Mouse (Mus musculus): ENCODE results near the gene Rin1. TPM values are rescaled to one million over a fixed set of nuclear protein-coding genes. Genes with fewer than 3 reads are reported as not detected.
A peak's percentile ranks its signal among the peaks of the same experiment; 100 is the strongest.

Rin1 gene
- polyA plus RNA-seq, 1 experiment from 2014 or later, result 4.2 TPM

DNA sequence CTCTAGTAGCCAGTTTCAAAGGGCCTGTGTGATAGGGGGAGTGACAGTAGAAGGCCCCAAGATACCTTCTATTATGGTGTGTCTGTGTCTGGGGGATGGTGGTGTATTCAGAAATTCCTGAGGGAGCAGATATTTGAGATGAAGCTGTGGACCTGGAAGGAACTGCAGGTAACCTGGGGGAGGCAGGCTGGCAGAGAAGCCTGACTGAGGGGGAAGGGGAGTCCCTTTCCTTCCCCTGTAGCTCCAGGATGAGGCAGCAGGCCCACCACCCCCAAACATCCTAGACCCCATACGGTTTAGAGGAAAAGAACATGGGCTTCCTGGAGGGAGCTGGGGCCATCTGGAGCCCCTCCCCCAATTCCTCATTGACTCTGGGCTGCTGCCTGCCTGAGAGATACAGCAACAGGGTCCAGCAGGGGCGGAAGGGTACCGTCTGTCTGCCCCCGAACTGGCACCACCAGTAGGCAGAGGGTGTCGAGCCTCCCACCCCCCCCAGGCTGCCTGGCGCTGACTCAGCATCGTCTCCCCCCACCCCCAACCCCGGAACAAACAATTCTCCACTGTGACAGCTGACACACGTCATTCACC is 45.7 kb downstream of the Rin1 start:
- no peaks in the 10 kb centered on the region for H3K9me3 ChIP-seq (ENCODE audit: control insufficient read depth, low read length)
- ATAC-seq (ENCODE audit: low read depth), result no peak
- H3K4me2 ChIP-seq (ENCODE audit: low read depth, low read length), result no peak overlapping the region
- no peak overlapping the region for H3K4me3 ChIP-seq (ENCODE audit: low read length)
- H3K4me1 ChIP-seq (replicated peaks; ENCODE audit: control insufficient read depth, insufficient read depth, low read length), result peaks cover 12% of the 10 kb centered on the region
- no peak overlapping the region for H3K27ac ChIP-seq (ENCODE audit: low read length)
- no peak overlapping the region for H3K9ac ChIP-seq (ENCODE audit: low read length)
- peaks cover 3% of the 10 kb centered on the region; the same call in 1 of the 2 replicates for H3K27me3 ChIP-seq (ENCODE audit: control insufficient read depth, insufficient read depth, low read depth, low read length)
- peaks cover 24% of the 10 kb centered on the region for H3K36me3 ChIP-seq (ENCODE audit: control insufficient read depth, insufficient read depth, low read length)
- WGBS, result 7% methylated on average over 9 of the region's 9 CpGs

DNA sequence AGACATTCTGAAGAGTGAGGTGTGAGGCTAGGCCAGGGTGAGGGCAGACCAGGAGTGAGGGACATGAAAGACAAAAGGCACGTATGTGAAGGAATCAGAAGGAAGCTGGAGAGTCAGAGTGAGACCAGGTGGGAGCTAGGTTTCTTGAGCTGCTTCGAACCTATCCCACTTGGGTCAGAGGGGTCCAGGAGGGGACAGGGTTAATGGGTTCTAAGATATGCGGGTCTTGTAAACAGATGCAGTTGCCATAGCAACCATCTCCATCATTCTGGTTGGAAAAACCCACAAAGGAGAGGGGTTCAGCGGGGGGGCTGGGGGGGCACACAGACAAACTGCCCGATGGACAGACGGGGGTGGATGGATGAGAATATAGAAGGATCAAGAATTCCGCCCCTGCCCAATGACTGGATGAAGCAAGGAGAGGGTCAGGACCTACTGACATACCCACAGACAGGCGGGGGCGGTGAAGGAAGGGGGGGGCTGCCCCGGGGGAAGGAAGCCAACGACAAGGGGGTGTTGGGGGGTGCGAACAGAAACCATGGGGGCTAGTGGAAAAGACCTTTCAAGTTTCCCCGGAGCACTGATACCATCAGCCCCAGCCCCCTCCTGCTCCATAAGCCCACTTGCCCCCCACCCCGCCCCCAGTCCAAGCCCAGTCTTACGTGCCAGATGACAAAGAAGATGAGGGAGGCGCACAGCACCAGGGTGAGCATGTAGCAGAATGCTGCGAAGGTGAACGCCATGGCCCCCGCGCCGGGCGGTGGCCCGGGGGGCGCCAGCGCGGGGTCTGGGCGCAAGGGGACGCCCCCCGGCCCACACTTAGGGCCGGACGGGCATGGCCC is 47.5 kb downstream of the Rin1 start:
- ATAC-seq (ENCODE audit: low read depth), result no peak; the same call in 1 of the 2 replicates
- peaks cover 19% of the 10 kb centered on the region for H3K36me3 ChIP-seq (ENCODE audit: control insufficient read depth, insufficient read depth, low read length)
- peak overlapping the region; percentile 57 for H3K4me3 ChIP-seq (ENCODE audit: low read length)
- peaks cover 12% of the 10 kb centered on the region for H3K4me1 ChIP-seq (replicated peaks; ENCODE audit: control insufficient read depth, insufficient read depth, low read length)
- H3K27ac ChIP-seq (ENCODE audit: low read length), result no peak overlapping the region
- H3K27me3 ChIP-seq (ENCODE audit: control insufficient read depth, insufficient read depth, low read depth, low read length), result peaks cover 3% of the 10 kb centered on the region; the same call in 1 of the 2 replicates
- peak overlapping the region; percentile 99 for H3K4me2 ChIP-seq (ENCODE audit: low read depth, low read length)
- H3K9ac ChIP-seq (ENCODE audit: low read length), result peak overlapping the region; percentile 72
- 4% methylated on average over 27 of the region's 31 CpGs for WGBS
- no peaks in the 10 kb centered on the region for H3K9me3 ChIP-seq (ENCODE audit: control insufficient read depth, low read length)

DNA sequence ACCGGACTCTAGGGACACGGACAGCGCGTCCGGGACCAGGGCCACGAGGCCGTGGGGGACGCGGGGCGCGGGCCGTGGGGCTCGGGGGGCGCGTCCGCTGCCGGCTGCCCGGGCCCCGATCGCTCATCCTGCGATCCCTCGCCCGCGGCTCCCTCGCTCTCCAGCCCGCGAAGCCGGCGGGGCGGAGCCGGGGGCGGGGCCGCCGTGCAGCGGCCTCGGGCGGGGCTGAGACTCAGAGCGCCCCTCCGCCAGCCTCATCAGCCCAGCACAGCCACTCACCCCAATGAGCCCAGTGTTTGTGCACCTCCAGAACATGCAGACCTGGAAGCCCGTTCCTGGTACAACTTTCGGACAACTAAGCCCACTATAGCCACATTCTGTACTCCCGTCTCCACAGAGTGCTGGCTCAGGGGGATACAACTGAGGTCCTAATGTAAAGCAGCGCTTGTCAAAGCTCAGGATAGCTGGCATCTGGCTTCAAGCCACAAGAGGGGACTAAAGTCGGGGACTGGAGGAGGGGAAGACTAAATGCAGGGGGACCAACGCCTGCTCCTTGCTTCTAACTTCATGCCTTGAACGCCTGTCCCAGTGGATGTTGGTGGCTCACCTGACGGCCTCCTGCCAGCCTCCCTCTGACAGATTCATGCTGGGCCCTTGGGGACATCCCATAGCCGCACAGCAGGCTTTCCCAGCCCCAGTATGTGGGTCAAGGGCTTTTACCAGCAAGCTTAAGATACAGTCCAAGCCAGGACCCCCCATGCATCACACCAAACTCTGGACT is 48.3 kb downstream of the Rin1 start, which contains the start of gene Cnih2:
Gene Cnih2 (minus strand): TSS at position 159 of the 781 bp plus-strand sequence.
- peak; percentile 79 for ATAC-seq (ENCODE audit: low read depth)
- WGBS, result 4% methylated on average over 32 of the region's 48 CpGs
- Histone ChIP-seq H3K27ac (ENCODE audit: low read length) (no peak within 1 kb of the TSS), H3K4me3 (ENCODE audit: low read length) (peak within 1 kb of the TSS; percentile 57), H3K36me3 (ENCODE audit: control insufficient read depth, insufficient read depth, low read length) (peaks cover 21% of the 10 kb centered on the region), H3K9me3 (ENCODE audit: control insufficient read depth, low read length) (no peaks in the 10 kb centered on the region), H3K9ac (ENCODE audit: low read length) (peak within 1 kb of the TSS; percentile 72), H3K4me1 (replicated peaks; ENCODE audit: control insufficient read depth, insufficient read depth, low read length) (peaks cover 12% of the 10 kb centered on the region), H3K27me3 (ENCODE audit: control insufficient read depth, insufficient read depth, low read depth, low read length) (peaks cover 3% of the 10 kb centered on the region; the same call in 1 of the 2 replicates), H3K4me2 (ENCODE audit: low read depth, low read length) (peak within 1 kb of the TSS; percentile 99)

DNA sequence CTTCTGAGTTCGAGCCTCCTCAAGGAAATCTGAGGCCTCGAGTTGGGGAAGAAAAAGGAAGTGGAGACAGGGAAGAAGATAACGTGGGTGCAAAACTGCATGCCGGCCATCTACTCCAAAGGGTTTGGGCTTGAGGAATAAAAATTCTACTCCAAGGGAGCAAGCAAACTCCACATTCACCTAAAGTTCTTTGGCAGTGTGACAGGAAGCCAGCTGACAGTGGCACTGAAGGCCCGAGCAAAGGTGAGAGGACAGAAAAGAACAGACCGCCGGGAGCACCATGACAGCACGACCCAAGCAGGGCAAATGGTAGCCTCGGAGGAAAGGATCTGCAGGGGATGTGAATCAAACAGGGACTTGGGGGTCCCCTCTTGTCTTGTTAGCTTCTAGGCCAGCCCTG is 55.8 kb downstream of the Rin1 start:
- 3% methylated on average over 9 of the region's 9 CpGs for WGBS
- Histone ChIP-seq H3K27ac (ENCODE audit: low read length) (peak overlapping the region; percentile 94), H3K9me3 (ENCODE audit: control insufficient read depth, low read length) (no peaks in the 10 kb centered on the region), H3K9ac (ENCODE audit: low read length) (peak overlapping the region; percentile 91), H3K4me3 (ENCODE audit: low read length) (peak overlapping the region; percentile 86), H3K4me1 (replicated peaks; ENCODE audit: control insufficient read depth, insufficient read depth, low read length) (peaks cover 13% of the 10 kb centered on the region), H3K36me3 (ENCODE audit: control insufficient read depth, insufficient read depth, low read length) (peaks cover 25% of the 10 kb centered on the region), H3K27me3 (ENCODE audit: control insufficient read depth, insufficient read depth, low read depth, low read length) (no peaks in the 10 kb centered on the region), H3K4me2 (ENCODE audit: low read depth, low read length) (peak overlapping the region; percentile 79)
- ATAC-seq (ENCODE audit: low read depth), result no peak; the same call in 1 of the 2 replicates

Other genes with a start within 250 kb of the Rin1 start
- gene Gm21992, start 238.9 kb upstream of the Rin1 start, polyA plus RNA-seq (2015; fragmentation: Nextera tagmentation; extraction: Ambion mirVana), result 25.7 and 30.9 TPM in 2 replicates
- gene Rbm14, start 238.8 kb upstream of the Rin1 start, polyA plus RNA-seq (2015; fragmentation: Nextera tagmentation; extraction: Ambion mirVana), result 82.4 and 88.6 TPM in 2 replicates
- 53.7 and 60.1 TPM in 2 replicates for gene Ccs, start 211.1 kb upstream of the Rin1 start, polyA plus RNA-seq (2015; fragmentation: Nextera tagmentation; extraction: Ambion mirVana)
- 0.65 and 0.72 TPM in 2 replicates for gene Ccdc87, start 211.1 kb upstream of the Rin1 start, polyA plus RNA-seq (2015; fragmentation: Nextera tagmentation; extraction: Ambion mirVana)
- 23.5 and 26.6 TPM in 2 replicates for gene Ctsf, start 195.4 kb upstream of the Rin1 start, polyA plus RNA-seq (2015; fragmentation: Nextera tagmentation; extraction: Ambion mirVana)
- 2.1 and 5.0 TPM in 2 replicates for gene Actn3, start 172.6 kb upstream of the Rin1 start, polyA plus RNA-seq (2015; fragmentation: Nextera tagmentation; extraction: Ambion mirVana)
- gene Zdhhc24, start 171.8 kb upstream of the Rin1 start, polyA plus RNA-seq (2015; fragmentation: Nextera tagmentation; extraction: Ambion mirVana), result 8.3 and 9.4 TPM in 2 replicates
- gene Bbs1, start 143.9 kb upstream of the Rin1 start, polyA plus RNA-seq (2015; fragmentation: Nextera tagmentation; extraction: Ambion mirVana), result 4.2 and 4.9 TPM in 2 replicates
- 94.6 and 95.1 TPM in 2 replicates for gene Dpp3, start 122.2 kb upstream of the Rin1 start, polyA plus RNA-seq (2015; fragmentation: Nextera tagmentation; extraction: Ambion mirVana)
- gene Peli3, start 107.4 kb upstream of the Rin1 start, polyA plus RNA-seq (2015; fragmentation: Nextera tagmentation; extraction: Ambion mirVana), result 1.9 and 2.1 TPM in 2 replicates
- gene Mrpl11, start 88.3 kb upstream of the Rin1 start, polyA plus RNA-seq (2015; fragmentation: Nextera tagmentation; extraction: Ambion mirVana), result 90.6 and 93.4 TPM in 2 replicates
- 0.09 TPM in 1 of 2 replicates, not detected in the other for gene Npas4, start 60.2 kb upstream of the Rin1 start, polyA plus RNA-seq (2015; fragmentation: Nextera tagmentation; extraction: Ambion mirVana)
- gene Slc29a2, start 26.6 kb upstream of the Rin1 start, polyA plus RNA-seq (2015; fragmentation: Nextera tagmentation; extraction: Ambion mirVana), result 2.7 and 3.6 TPM in 2 replicates
- gene B4gat1, start 11.7 kb upstream of the Rin1 start, polyA plus RNA-seq (2015; fragmentation: Nextera tagmentation; extraction: Ambion mirVana), result 47.6 and 49.4 TPM in 2 replicates
- 2.5 and 3.5 TPM in 2 replicates for gene AC124502.3, start 11.6 kb upstream of the Rin1 start, polyA plus RNA-seq (2015; fragmentation: Nextera tagmentation; extraction: Ambion mirVana)
- 41.6 and 45.0 TPM in 2 replicates for gene Brms1, start 9.1 kb upstream of the Rin1 start, polyA plus RNA-seq (2015; fragmentation: Nextera tagmentation; extraction: Ambion mirVana)
- gene Cd248, start 17.6 kb downstream of the Rin1 start, polyA plus RNA-seq (2015; fragmentation: Nextera tagmentation; extraction: Ambion mirVana), result 69.1 and 80.6 TPM in 2 replicates
- 3.6 and 3.8 TPM in 2 replicates for gene Tmem151a, start 35.0 kb downstream of the Rin1 start, polyA plus RNA-seq (2015; fragmentation: Nextera tagmentation; extraction: Ambion mirVana)
- 95.3 and 101 TPM in 2 replicates for gene Yif1a, start 38.1 kb downstream of the Rin1 start, polyA plus RNA-seq (2015; fragmentation: Nextera tagmentation; extraction: Ambion mirVana)
- 5.6 and 7.0 TPM in 2 replicates for gene Cnih2, start 48.0 kb downstream of the Rin1 start, polyA plus RNA-seq (2015; fragmentation: Nextera tagmentation; extraction: Ambion mirVana)
- gene Rab1b, start 56.6 kb downstream of the Rin1 start, polyA plus RNA-seq (2015; fragmentation: Nextera tagmentation; extraction: Ambion mirVana), result 289 and 295 TPM in 2 replicates
- gene Klc2, start 68.1 kb downstream of the Rin1 start, polyA plus RNA-seq (2015; fragmentation: Nextera tagmentation; extraction: Ambion mirVana), result 14.6 and 17.0 TPM in 2 replicates
- 16.5 and 21.0 TPM in 2 replicates for gene Pacs1, start 222.6 kb downstream of the Rin1 start, polyA plus RNA-seq (2015; fragmentation: Nextera tagmentation; extraction: Ambion mirVana)
- gene Sf3b2, start 245.0 kb downstream of the Rin1 start, polyA plus RNA-seq (2015; fragmentation: Nextera tagmentation; extraction: Ambion mirVana), result 322 TPM in 2 replicates
- gene Gal3st3, start 247.8 kb downstream of the Rin1 start, polyA plus RNA-seq (2015; fragmentation: Nextera tagmentation; extraction: Ambion mirVana), result 1.4 and 2.0 TPM in 2 replicates

Measured in lung, embryonic 16.5 days (tissue).